Mouse (Mus musculus) forebrain, embryonic 14.5 days (tissue): ENCODE data around the gene Sirt7. TPM values are rescaled to one million over a fixed set of nuclear protein-coding genes. Genes with fewer than 3 reads are reported as not detected.

Experiments used
- ATAC-seq: fragments of 200-750 bp; cut with Nextera tagmentation; 2 replicates; pipeline ENCODE4 v1.8.0; 2017; ENCODE audit warnings: mild to moderate bottlenecking, moderate library complexity
- DNase-seq: peaks from one replicate; pipeline ENCODE4 v3.0.0-alpha.2; 2015; ENCODE audit warnings: low spot score
- H3K27ac ChIP-seq: fragments of 300-500 bp; sonication (generic); 2 replicates; pipeline ENCODE4 v1.5.1; 2014; ENCODE audit warnings: low read depth, mild to moderate bottlenecking, control low read depth, low read length, moderate library complexity
- H3K27me3 ChIP-seq: fragments of 300-500 bp; sonication (generic); replicated peaks from 2 replicates; pipeline ENCODE4 v1.6.1; 2014; ENCODE audit warnings: low read length, control low read depth, mixed read lengths; ENCODE audit not compliant: control insufficient read depth, insufficient read depth
- H3K36me3 ChIP-seq: fragments of 300-500 bp; sonication (generic); 2 replicates; pipeline ENCODE4 v1.6.1; 2014; ENCODE audit warnings: low read length, control low read depth; ENCODE audit not compliant: control insufficient read depth, insufficient read depth
- H3K4me1 ChIP-seq: fragments of 300-500 bp; sonication (generic); 2 replicates; pipeline ENCODE4 v1.6.1; 2014; ENCODE audit warnings: antibody characterized with exemption, low read length, control low read depth; ENCODE audit not compliant: control insufficient read depth, insufficient read depth
- H3K4me2 ChIP-seq: fragments of 300-500 bp; sonication (generic); 2 replicates; pipeline ENCODE4 v1.6.1; 2014; ENCODE audit warnings: mild to moderate bottlenecking, control low read depth, low read length
- H3K4me3 ChIP-seq: fragments of 300-500 bp; sonication (generic); 2 replicates; pipeline ENCODE4 v1.5.1; 2014; ENCODE audit warnings: low read depth, low read length, control low read depth
- H3K9ac ChIP-seq: fragments of 300-500 bp; sonication (generic); 2 replicates; pipeline ENCODE4 v1.6.1; 2014; ENCODE audit warnings: mild to moderate bottlenecking, low read length, control low read depth, moderate library complexity
- H3K9me3 ChIP-seq: fragments of 300-500 bp; sonication (generic); replicated peaks from 2 replicates; pipeline ENCODE4 v1.6.1; 2016; ENCODE audit warnings: low read length, control low read depth, mixed read lengths; ENCODE audit not compliant: control insufficient read depth
- WGBS: fragments of 180-500 bp; shearing (Covaris S2); extraction: QIAGEN DNeasy Blood & Tissue Kit; methylation state at CpG from one replicate; pipeline ENCODE4 v1.1.7; 2014; 5-methylcytosine and 5-hydroxymethylcytosine counted together
- polyA plus RNA-seq: library from polyadenylated mRNA; unstranded; fragments of >200 nt; fragmentation: Nextera tagmentation; extraction: Ambion mirVana; gene quantifications from 2 replicates; pipeline ENCODE4 v1.2.1, GENCODE M21; 2014

Gene Sirt7
- polyA plus RNA-seq, 1 experiment from 2014 or later = 30.4 TPM

DNA sequence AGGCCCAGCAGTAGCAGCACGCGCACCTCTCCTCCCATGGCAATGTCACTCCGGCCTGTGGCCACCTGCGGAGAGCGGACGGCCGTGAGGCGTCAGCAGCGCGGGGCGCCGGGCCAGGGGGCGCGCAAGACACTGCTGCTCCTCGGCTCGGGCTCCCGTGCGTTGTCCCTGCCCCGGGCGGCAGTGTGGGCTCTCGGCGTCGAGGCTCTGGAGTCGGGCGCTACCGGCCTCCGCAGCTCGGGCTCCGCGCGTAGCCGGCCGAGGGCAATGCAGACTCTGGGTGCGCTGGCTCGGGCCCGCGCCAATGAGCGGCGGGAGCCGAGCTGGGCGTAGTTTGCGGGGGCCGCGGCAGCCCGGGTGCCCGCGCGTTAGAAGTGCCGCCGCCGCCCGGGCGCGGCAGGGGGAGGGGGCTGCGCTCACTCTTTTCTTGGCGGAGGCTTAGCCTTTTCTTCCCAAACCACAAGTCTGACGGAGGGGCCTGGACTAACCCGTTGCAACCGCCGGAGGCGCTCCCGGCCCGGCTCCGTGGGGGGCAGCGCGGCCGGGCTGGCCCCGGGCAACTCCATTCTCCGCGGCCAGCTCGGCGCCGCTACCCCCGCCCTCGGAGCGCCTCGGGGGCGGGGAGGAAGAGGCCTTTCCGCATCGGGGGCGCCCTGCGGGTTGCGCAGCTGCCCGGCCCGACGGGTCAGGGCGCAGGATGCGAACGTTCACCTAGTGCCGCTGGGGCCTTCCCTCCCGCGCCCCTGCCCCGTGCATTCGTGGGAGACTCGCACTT is 35.4 kb upstream of the Sirt7 start:
- Histone ChIP-seq H3K9ac (peak overlapping the region; percentile 32; the same call in 1 of the 2 replicates), H3K27me3 (peaks cover 71% of the 10 kb centered on the region), H3K27ac (no peak overlapping the region), H3K4me1 (no peaks in the 10 kb centered on the region), H3K36me3 (no peaks in the 10 kb centered on the region), H3K9me3 (no peaks in the 10 kb centered on the region), H3K4me3 (peak overlapping the region; percentile 34), H3K4me2 (peak overlapping the region; percentile 57)
- ATAC-seq (peak; percentile 52; the same call in 1 of the 2 replicates), DNase-seq (peak; percentile 41)
- under 1% methylated on average over 88 of the region's 95 CpGs for WGBS

DNA sequence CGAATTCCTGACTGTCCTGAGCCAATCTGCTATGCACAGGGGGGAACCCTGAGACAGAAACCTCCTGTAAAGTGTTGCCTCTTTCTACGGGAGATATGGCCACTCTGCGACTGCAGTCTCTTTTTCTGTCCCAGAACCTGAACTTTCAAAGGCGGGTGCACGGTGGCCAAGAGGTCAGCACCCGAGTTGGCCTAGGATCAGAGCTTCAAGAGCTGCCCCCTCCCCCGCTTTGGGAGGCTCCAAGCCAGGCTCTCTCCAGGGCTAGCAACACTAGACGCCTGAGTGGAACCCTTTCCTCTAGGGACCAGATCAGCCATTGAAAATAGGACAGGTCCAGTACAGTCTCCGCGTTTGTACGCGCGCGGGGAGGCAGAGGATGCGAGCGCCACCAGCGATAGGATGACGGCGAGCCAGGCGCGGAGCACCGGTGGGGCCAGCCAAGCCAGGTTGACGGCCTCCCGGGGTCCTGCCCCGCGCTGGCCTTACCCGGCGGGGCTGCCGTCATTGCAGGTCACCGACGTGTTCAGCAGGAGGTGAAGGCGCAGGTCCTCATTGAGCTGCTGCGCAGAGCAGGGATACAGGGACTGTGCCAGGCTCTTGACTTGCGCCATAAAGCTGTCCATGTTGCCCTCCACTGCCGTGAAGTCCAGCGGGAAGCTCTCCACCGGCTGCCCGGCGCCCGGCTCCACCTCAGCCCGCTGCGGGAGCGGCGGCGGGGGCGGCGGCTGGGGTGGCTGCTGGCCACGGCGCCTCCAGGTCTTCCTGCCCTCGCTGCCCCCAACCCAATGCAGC is 34.7 kb upstream of the Sirt7 start:
- H3K27me3 ChIP-seq = peaks cover 71% of the 10 kb centered on the region
- no peaks in the 10 kb centered on the region for H3K9me3 ChIP-seq
- no peaks in the 10 kb centered on the region for H3K4me1 ChIP-seq
- WGBS = 3% methylated on average over 40 of the region's 50 CpGs
- no peaks in the 10 kb centered on the region for H3K36me3 ChIP-seq
- no peak for ATAC-seq
- DNase-seq = no peak
- no peak overlapping the region for H3K27ac ChIP-seq
- peak overlapping the region; percentile 57 for H3K4me2 ChIP-seq
- peak overlapping the region; percentile 32; the same call in 1 of the 2 replicates for H3K9ac ChIP-seq
- peak overlapping the region; percentile 34 for H3K4me3 ChIP-seq

DNA sequence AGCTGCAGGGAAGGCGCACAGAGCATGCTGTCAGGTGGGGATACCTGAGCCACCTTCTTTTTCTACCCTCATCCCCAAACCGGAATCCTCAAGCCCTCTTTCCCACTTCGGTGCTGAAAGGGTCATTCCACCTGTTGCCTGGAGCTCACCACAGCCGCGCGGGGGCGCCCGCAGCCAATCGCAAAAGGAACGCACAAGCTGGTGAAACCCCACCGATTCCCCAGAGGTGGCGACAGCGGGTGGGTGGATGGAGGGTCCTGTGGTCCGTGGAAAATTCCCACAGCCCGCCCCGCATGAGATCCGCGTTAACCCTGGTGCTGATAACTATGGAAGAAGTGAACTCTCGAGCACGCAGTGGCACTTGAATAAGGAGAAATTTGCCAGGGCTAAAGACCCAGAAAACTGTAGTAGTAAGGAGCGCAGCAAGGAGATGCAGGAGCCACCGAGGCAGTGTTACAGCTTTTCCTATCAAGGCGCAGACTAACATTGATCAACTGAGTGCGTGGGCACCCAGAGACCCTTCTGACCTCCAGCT is 33.9 kb upstream of the Sirt7 start:
- ATAC-seq = no peak
- H3K27ac ChIP-seq = no peak overlapping the region
- WGBS = 4% methylated on average over 24 of the region's 24 CpGs

DNA sequence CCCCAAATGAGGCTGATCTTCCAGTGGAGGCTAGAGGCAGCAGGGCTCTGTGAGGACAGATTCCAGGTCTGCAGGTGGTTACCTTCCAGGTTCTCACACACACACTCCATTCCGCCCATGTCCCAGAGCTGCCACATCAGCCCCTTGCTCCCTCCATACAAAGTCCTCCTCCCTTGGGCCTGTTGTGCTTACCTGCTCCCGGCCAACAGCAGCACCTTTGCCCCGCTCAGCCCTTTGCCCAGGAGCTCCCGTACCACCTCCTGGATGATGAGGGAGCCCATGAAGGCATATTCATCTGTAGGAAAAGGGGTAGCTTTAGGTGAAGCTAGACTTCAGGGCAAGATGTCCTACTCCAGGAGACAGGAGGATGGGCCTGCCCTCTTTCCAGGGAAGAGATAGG is 32.3 kb upstream of the Sirt7 start:
- WGBS = 93% methylated on average over 4 of the region's 4 CpGs
- no peak for DNase-seq
- no peak overlapping the region for H3K4me3 ChIP-seq
- no peak overlapping the region for H3K9ac ChIP-seq
- H3K27ac ChIP-seq = no peak overlapping the region
- H3K9me3 ChIP-seq = no peaks in the 10 kb centered on the region
- no peaks in the 10 kb centered on the region for H3K4me1 ChIP-seq
- no peak overlapping the region for H3K4me2 ChIP-seq
- no peak for ATAC-seq
- peaks cover 58% of the 10 kb centered on the region for H3K27me3 ChIP-seq
- no peaks in the 10 kb centered on the region for H3K36me3 ChIP-seq

More for the DNA sequence above, 33.9 kb upstream of the Sirt7 start:
- DNase-seq = peak; percentile 69
- Histone ChIP-seq H3K36me3 (no peaks in the 10 kb centered on the region), H3K9me3 (no peaks in the 10 kb centered on the region), H3K4me1 (no peaks in the 10 kb centered on the region), H3K4me2 (no peak overlapping the region), H3K27me3 (peaks cover 71% of the 10 kb centered on the region), H3K4me3 (no peak overlapping the region), H3K9ac (no peak overlapping the region)

DNA sequence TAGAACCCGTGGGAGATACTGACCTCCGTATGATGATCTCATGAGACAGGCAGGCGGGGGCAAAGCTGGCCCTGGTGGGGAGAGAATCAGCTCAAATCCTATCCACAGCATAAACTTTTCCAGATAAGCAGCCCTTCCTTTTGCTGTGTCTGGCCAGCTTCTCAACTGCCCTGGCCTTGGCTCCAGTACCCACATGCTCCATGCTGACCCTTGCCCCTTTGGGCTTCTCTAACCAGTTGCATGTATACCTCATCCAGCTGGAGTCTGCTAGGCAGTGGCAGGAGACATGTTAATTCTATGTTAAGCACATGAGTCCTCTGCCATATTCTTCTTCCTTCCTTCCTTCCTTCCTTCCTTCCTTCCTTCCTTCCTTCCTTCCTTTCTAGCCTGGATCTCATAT is 29.7 kb upstream of the Sirt7 start:
- Histone ChIP-seq H3K27me3 (peaks cover 32% of the 10 kb centered on the region), H3K27ac (no peak overlapping the region), H3K36me3 (no peaks in the 10 kb centered on the region), H3K9ac (no peak overlapping the region), H3K4me3 (no peak overlapping the region), H3K4me1 (no peaks in the 10 kb centered on the region), H3K9me3 (no peaks in the 10 kb centered on the region), H3K4me2 (no peak overlapping the region)
- DNase-seq (no peak), ATAC-seq (no peak)
- 79% methylated on average over 3 of the region's 3 CpGs for WGBS

DNA sequence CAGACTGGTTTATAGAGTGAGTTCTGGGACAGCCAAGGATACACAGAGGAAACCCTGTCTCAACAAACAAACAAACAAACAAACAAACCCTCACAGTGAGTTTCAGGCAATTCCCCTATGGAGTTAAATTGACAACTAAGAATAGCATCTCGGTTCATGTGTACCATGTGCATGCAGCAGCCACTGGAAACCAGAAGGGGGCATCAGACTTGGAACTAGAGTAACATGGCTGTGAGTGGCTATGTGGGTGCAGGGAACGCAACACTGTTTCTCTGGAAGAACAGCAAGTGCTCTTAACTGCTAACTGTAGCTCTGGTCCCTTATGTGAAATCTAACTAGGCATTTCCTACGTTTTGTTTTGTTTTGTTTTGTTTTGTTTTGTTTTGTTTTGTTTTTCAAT is 26.8 kb upstream of the Sirt7 start:
- ATAC-seq = no peak
- 56% methylated on average over 3 of the region's 3 CpGs for WGBS
- no peak for DNase-seq

DNA sequence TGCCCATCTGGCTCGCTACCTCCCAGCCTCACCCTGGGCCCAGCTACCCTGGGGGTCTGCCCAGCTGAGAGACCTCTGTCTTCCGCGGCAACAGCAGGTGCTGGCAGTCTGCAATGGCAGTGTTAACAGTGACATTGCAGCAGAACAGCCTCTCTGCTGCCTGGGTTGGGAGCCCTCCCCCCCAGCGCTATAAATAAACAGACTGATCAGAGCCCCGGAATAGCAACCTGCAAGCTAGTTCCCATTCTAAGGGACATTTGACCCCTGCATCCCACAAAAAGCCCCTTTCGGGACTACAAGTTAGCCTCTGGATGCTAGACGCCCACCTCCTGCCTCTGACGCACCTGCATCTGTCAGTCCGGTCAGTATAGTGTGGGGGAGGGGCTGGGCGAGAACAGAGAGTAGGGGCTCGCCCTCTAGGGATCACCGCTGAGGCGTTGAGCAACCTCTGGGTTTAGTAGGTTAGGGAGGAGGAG is 23.0 kb upstream of the Sirt7 start, which contains the start of gene Myadml2:
Gene Myadml2, minus strand, starts transcription at position 158 of the 476 bp plus-strand sequence.
- no peaks in the 10 kb centered on the region for H3K9me3 ChIP-seq
- DNase-seq (no peak), ATAC-seq (no peak)
- H3K27me3 ChIP-seq = peaks cover 8% of the 10 kb centered on the region; the same call in 1 of the 2 replicates
- WGBS = 6% methylated on average over 13 of the region's 13 CpGs
- H3K9ac ChIP-seq = no peak within 1 kb of the TSS
- H3K4me2 ChIP-seq = peak within 1 kb of the TSS; percentile 29; the same call in 1 of the 2 replicates
- no peaks in the 10 kb centered on the region for H3K36me3 ChIP-seq
- no peak within 1 kb of the TSS for H3K4me3 ChIP-seq
- H3K27ac ChIP-seq = no peak within 1 kb of the TSS
- peaks cover 4% of the 10 kb centered on the region; the same call in 1 of the 2 replicates for H3K4me1 ChIP-seq

More for the DNA sequence above, 26.8 kb upstream of the Sirt7 start:
- Histone ChIP-seq H3K9ac (no peak overlapping the region), H3K9me3 (no peaks in the 10 kb centered on the region), H3K4me1 (no peaks in the 10 kb centered on the region; the same call in 1 of the 2 replicates), H3K27me3 (peaks cover 11% of the 10 kb centered on the region; the same call in 1 of the 2 replicates), H3K4me3 (no peak overlapping the region), H3K27ac (no peak overlapping the region), H3K36me3 (no peaks in the 10 kb centered on the region), H3K4me2 (no peak overlapping the region)

DNA sequence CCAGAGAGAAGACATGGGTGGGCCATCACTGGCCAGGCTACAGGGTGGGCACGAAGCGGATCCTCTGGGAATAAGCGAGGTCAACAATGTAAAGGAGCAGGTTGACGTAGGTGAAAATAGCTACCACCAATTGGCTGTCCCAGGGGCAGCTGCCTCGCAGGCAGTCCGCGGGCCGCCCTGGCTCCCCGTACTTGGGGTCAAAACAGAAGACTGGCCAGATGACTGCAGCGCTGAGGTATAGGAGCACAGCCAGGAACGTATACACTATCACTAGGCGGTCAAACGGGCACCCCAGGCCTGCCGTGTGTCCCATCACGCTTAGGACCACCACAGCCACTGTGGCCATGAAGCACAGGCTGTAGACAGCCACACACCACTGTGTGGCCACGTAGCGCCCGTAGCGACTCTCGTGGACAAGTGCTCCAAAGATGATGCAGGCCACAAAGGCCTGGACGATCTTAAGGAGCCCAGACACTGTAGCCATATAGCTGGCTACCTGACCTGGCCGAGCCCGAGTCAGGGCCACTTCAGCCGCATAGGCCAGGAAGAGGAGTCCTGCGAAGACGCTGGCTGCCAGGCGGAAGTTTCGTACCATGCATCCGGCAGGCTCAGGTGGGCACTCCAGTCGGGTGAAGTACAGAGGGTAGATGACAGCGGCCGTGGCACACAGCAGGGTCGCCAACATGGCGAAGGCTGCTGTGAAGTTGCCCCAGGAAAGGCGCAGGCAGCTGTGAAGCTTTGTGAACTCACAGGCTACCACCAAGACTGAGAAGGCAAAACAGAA is 22.2 kb upstream of the Sirt7 start:
- Histone ChIP-seq H3K4me1 (peaks cover 8% of the 10 kb centered on the region), H3K9ac (no peak overlapping the region), H3K4me3 (no peak overlapping the region), H3K36me3 (no peaks in the 10 kb centered on the region), H3K4me2 (no peak overlapping the region), H3K27me3 (peaks cover 8% of the 10 kb centered on the region; the same call in 1 of the 2 replicates), H3K9me3 (no peaks in the 10 kb centered on the region), H3K27ac (no peak overlapping the region)
- WGBS = 82% methylated on average over 35 of the region's 35 CpGs
- DNase-seq (no peak), ATAC-seq (no peak)
